Mouse (Mus musculus): ENCODE results near the gene Hmgn3. TPM values are rescaled to one million over a fixed set of nuclear protein-coding genes. Genes with fewer than 3 reads are reported as not detected.

Gene Hmgn3
- polyA plus RNA-seq, 1 experiment from 2014 or later = 18.7 TPM

DNA sequence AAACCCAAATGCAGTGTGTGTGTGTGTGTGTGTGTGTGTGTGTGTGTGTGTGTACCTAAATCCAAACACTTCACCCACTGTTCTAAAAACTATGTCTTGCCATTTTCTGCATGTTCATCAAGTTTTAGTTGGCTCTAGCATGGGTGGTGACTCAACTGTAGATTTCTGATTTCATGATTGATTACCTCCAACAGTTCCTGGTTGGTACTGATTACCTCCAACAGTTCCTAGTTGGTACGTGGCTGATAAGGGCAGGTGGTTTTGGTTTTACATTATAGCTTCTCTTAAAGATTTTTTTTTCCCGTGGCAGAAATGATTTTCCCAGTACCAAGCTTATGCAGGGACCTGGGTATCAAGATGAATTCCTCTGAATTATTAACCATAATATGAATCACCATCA lies 27.3 kb downstream of the Hmgn3 start:
- no peak for DNase-seq (ENCODE audit: low spot score)
- no peaks in the 10 kb centered on the region for H3K27me3 ChIP-seq (replicated peaks; ENCODE audit: control insufficient read depth, insufficient read depth, low read length)
- H3K27ac ChIP-seq (ENCODE audit: low read depth, low read length) = no peak overlapping the region
- ATAC-seq (replicated peaks; ENCODE audit: low FRiP score) = no peak
- H3K9ac ChIP-seq (ENCODE audit: low read depth, low read length) = no peak overlapping the region
- H3K4me1 ChIP-seq (replicated peaks; ENCODE audit: control insufficient read depth, insufficient read depth, low read length) = no peaks in the 10 kb centered on the region
- WGBS = 45% methylated on average over 2 of the region's 2 CpGs
- H3K4me2 ChIP-seq = no peak overlapping the region
- H3K9me3 ChIP-seq (ENCODE audit: control insufficient read depth, low read length) = no peaks in the 10 kb centered on the region
- H3K36me3 ChIP-seq (ENCODE audit: control insufficient read depth, insufficient read depth, low read length) = no peaks in the 10 kb centered on the region
- no peak overlapping the region for H3K4me3 ChIP-seq (ENCODE audit: low read depth, low read length)

DNA sequence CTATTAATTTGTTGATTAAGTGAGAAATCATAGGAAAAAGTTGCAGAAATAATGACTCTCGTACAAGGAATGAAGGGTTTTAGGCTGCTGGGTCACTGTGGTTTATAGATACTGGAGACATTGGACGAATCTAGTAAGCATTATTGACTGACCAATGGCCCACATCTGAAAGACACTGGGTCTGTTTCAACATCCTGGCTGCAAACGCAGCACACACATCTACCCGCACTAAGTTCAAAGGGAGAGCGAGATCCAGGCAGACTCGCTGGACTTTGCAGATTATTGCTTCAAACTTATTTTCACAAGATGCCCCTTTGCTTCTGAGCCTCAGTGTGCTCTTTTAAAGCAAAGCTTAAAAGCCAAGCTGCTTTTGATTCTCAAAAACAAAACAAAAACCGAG lies 29.0 kb downstream of the Hmgn3 start:
- no peaks in the 10 kb centered on the region for H3K36me3 ChIP-seq (ENCODE audit: control insufficient read depth, insufficient read depth, low read length)
- WGBS = 78% methylated on average over 7 of the region's 7 CpGs
- ATAC-seq (replicated peaks; ENCODE audit: low FRiP score) = no peak
- H3K9ac ChIP-seq (ENCODE audit: low read depth, low read length) = no peak overlapping the region
- no peaks in the 10 kb centered on the region for H3K9me3 ChIP-seq (ENCODE audit: control insufficient read depth, low read length)
- no peaks in the 10 kb centered on the region for H3K4me1 ChIP-seq (replicated peaks; ENCODE audit: control insufficient read depth, insufficient read depth, low read length)
- H3K4me3 ChIP-seq (ENCODE audit: low read depth, low read length) = no peak overlapping the region
- H3K4me2 ChIP-seq = no peak overlapping the region
- no peak for DNase-seq (ENCODE audit: low spot score)
- H3K27ac ChIP-seq (ENCODE audit: low read depth, low read length) = no peak overlapping the region
- H3K27me3 ChIP-seq (replicated peaks; ENCODE audit: control insufficient read depth, insufficient read depth, low read length) = no peaks in the 10 kb centered on the region

DNA sequence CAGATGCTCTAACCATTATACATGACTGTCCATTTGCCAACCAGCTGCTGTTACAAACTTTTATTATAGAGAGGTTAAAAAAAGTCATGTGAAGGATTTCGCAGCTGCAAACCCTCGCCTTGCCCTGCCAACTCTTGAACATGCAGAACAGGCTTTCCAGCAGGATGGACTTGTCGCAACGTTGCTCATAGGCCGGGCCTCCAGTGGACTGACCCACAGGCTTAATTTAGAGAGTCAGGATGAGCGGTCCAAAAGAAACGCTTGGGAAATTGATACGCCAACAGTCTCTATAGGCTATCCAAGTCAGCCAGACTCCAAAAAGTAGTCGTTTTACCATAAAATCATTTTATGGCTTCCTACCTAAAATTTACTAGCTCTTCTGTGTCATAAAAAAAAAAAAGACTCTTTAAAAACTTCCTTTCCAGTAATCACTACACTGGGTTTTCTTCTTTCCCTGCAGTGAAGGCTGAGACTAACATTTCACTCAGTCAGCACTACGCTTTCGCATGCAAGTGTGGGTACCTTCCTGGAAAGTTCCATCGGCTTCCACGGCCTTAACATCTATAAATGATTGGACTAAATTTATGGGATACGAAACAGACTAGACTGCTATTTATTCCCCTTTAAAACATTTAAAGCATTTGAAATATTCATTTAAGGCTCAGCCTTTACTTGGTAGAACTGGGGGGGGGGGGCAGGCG lies 29.6 kb downstream of the Hmgn3 start:
- 89% methylated on average over 15 of the region's 15 CpGs for WGBS
- no peak overlapping the region for H3K4me2 ChIP-seq
- no peak for DNase-seq (ENCODE audit: low spot score)
- H3K4me1 ChIP-seq (replicated peaks; ENCODE audit: control insufficient read depth, insufficient read depth, low read length) = no peaks in the 10 kb centered on the region
- H3K9ac ChIP-seq (ENCODE audit: low read depth, low read length) = no peak overlapping the region
- no peaks in the 10 kb centered on the region for H3K27me3 ChIP-seq (replicated peaks; ENCODE audit: control insufficient read depth, insufficient read depth, low read length)
- no peaks in the 10 kb centered on the region for H3K9me3 ChIP-seq (ENCODE audit: control insufficient read depth, low read length)
- ATAC-seq (replicated peaks; ENCODE audit: low FRiP score) = no peak
- H3K27ac ChIP-seq (ENCODE audit: low read depth, low read length) = no peak overlapping the region
- H3K36me3 ChIP-seq (ENCODE audit: control insufficient read depth, insufficient read depth, low read length) = no peaks in the 10 kb centered on the region
- H3K4me3 ChIP-seq (ENCODE audit: low read depth, low read length) = no peak overlapping the region

DNA sequence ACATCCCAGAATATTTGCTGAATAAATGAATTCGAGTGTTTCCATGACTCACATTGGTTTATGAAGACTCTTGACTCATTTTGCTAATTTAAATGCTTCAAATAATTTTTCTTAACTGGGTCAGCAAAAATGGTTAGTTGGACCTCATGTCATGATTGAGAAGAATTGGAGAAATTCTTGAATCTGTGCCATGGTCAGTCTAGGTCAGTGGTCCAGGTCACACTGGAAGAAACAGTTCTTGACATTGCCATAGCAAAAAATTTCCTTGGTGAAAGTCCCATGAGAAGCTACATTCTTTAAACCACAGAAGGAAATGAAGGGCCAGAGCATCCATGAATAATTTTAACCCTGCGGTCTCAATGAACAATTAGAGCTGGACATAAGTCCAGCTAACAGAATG lies 30.8 kb downstream of the Hmgn3 start:
- Histone ChIP-seq H3K27ac (ENCODE audit: low read depth, low read length) (no peak overlapping the region), H3K9ac (ENCODE audit: low read depth, low read length) (no peak overlapping the region), H3K36me3 (ENCODE audit: control insufficient read depth, insufficient read depth, low read length) (no peaks in the 10 kb centered on the region), H3K4me2 (no peak overlapping the region), H3K9me3 (ENCODE audit: control insufficient read depth, low read length) (no peaks in the 10 kb centered on the region), H3K27me3 (replicated peaks; ENCODE audit: control insufficient read depth, insufficient read depth, low read length) (no peaks in the 10 kb centered on the region), H3K4me3 (ENCODE audit: low read depth, low read length) (no peak overlapping the region), H3K4me1 (replicated peaks; ENCODE audit: control insufficient read depth, insufficient read depth, low read length) (no peaks in the 10 kb centered on the region)
- 81% methylated on average over 2 of the region's 2 CpGs for WGBS
- DNase-seq (ENCODE audit: low spot score) (no peak), ATAC-seq (replicated peaks; ENCODE audit: low FRiP score) (no peak)

DNA sequence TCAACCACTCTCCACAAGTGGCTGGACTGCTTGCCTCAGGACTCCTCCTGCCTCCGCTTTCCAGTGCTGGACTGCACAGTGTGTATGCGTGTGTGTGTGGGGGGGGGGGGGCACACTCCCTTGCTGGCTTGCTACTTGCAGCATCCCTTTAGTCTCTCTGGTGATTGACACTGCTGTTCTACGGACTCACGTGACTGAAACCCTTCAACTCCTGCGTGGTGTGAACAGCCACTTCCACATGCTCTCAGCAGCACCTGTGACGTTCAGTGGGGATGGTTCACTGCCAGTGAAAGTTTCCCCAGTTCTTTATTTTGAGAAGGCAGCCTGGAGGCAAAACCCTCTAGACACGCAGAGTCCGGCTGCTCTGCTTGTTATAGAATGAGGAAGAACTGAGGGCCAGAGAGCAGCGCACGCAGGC lies 32.7 kb downstream of the Hmgn3 start:
- H3K36me3 ChIP-seq (ENCODE audit: control insufficient read depth, insufficient read depth, low read length) = no peaks in the 10 kb centered on the region
- WGBS = 81% methylated on average over 10 of the region's 10 CpGs
- no peak overlapping the region for H3K4me2 ChIP-seq
- H3K9ac ChIP-seq (ENCODE audit: low read depth, low read length) = no peak overlapping the region
- no peak overlapping the region for H3K4me3 ChIP-seq (ENCODE audit: low read depth, low read length)
- H3K27me3 ChIP-seq (replicated peaks; ENCODE audit: control insufficient read depth, insufficient read depth, low read length) = no peaks in the 10 kb centered on the region
- ATAC-seq (replicated peaks; ENCODE audit: low FRiP score) = 0 out of 2 replicates have a peak, but pooled peaks have one; percentile 39
- no peaks in the 10 kb centered on the region for H3K9me3 ChIP-seq (ENCODE audit: control insufficient read depth, low read length)
- DNase-seq (ENCODE audit: low spot score) = no peak
- H3K4me1 ChIP-seq (replicated peaks; ENCODE audit: control insufficient read depth, insufficient read depth, low read length) = no peaks in the 10 kb centered on the region
- H3K27ac ChIP-seq (ENCODE audit: low read depth, low read length) = no peak overlapping the region

DNA sequence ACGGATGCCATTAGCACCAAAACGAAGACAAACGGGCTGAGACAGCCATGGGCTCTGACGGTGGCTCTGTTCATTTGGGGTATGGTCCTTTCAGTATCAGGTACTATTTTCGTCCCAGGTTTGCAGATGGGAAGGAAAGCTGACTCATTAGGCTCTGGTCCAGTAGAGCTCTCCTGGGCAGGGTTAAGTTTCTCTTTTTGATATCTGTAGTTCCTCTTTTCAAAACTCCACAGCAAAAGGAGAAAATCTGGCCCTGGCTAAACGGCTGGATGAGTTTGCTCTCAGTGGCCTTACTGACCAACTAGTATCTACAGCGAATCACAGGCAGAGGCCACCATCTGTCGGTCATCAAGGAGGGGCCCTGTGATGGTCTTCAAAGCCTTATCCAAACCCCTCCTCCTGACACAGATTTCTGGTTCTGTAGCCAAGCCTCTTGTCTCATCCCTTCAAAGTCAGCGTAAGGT lies 34.1 kb downstream of the Hmgn3 start:
- ATAC-seq (replicated peaks; ENCODE audit: low FRiP score) (no peak), DNase-seq (ENCODE audit: low spot score) (no peak)
- 51% methylated on average over 9 of the region's 9 CpGs for WGBS
- H3K27me3 ChIP-seq (replicated peaks; ENCODE audit: control insufficient read depth, insufficient read depth, low read length) = no peaks in the 10 kb centered on the region
- no peak overlapping the region for H3K27ac ChIP-seq (ENCODE audit: low read depth, low read length)
- no peak overlapping the region for H3K4me2 ChIP-seq
- no peaks in the 10 kb centered on the region for H3K4me1 ChIP-seq (replicated peaks; ENCODE audit: control insufficient read depth, insufficient read depth, low read length)
- no peak overlapping the region for H3K4me3 ChIP-seq (ENCODE audit: low read depth, low read length)
- no peak overlapping the region for H3K9ac ChIP-seq (ENCODE audit: low read depth, low read length)
- no peaks in the 10 kb centered on the region for H3K9me3 ChIP-seq (ENCODE audit: control insufficient read depth, low read length)
- no peaks in the 10 kb centered on the region for H3K36me3 ChIP-seq (ENCODE audit: control insufficient read depth, insufficient read depth, low read length)

DNA sequence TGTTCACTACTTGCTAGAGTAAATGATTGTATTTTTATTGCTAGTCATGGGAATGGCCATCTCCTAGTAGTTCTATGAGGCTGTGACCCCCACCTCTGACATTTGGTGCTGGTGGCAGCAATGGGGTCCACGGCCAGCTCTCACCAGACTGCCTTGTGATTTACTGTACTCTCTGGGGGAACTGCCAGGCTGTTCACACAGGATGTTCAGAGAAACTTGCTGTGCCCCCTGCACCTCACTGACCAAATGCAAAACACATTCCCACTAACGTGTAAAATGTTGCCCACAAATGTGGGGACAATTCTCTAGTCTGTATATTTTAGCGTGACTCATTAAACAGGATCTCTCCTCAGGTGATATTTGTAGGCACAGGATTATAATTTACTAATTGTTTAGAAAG lies 34.7 kb downstream of the Hmgn3 start:
- no peaks in the 10 kb centered on the region for H3K4me1 ChIP-seq (replicated peaks; ENCODE audit: control insufficient read depth, insufficient read depth, low read length)
- H3K4me3 ChIP-seq (ENCODE audit: low read depth, low read length) = no peak overlapping the region
- DNase-seq (ENCODE audit: low spot score) (no peak), ATAC-seq (replicated peaks; ENCODE audit: low FRiP score) (no peak)
- 75% methylated on average over 3 of the region's 3 CpGs for WGBS
- H3K27me3 ChIP-seq (replicated peaks; ENCODE audit: control insufficient read depth, insufficient read depth, low read length) = no peaks in the 10 kb centered on the region
- H3K9ac ChIP-seq (ENCODE audit: low read depth, low read length) = no peak overlapping the region
- H3K4me2 ChIP-seq = no peak overlapping the region
- no peak overlapping the region for H3K27ac ChIP-seq (ENCODE audit: low read depth, low read length)
- H3K36me3 ChIP-seq (ENCODE audit: control insufficient read depth, insufficient read depth, low read length) = no peaks in the 10 kb centered on the region
- H3K9me3 ChIP-seq (ENCODE audit: control insufficient read depth, low read length) = no peaks in the 10 kb centered on the region

DNA sequence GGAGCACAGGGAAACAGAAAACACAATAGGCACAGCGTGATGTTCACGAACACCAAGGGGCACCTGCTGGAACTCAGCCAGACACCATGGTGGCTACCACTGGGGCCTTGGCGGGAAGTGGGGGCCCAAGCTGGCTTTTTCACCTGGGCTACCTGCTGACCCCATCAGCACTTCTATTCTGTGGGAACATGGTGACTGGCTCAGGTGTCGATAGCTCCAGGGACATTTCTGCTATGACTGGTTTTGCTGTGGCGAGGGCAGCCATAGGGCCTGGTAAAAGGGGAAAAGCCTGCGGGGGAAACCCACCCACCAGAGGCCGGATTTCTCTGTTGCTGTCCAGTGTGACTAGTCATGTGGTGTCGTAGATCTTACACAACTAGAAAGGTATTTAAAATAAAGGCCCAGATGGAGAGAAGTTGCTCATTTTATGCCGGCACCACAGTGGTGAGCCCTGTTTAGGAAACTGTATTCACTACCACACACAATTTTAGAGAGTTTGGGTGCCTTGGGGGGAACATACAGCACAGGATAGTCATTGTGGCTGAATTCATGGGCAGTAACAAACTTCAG lies 35.3 kb downstream of the Hmgn3 start:
- DNase-seq (ENCODE audit: low spot score) (no peak), ATAC-seq (replicated peaks; ENCODE audit: low FRiP score) (no peak)
- Histone ChIP-seq H3K4me3 (ENCODE audit: low read depth, low read length) (no peak overlapping the region), H3K27me3 (replicated peaks; ENCODE audit: control insufficient read depth, insufficient read depth, low read length) (no peaks in the 10 kb centered on the region), H3K36me3 (ENCODE audit: control insufficient read depth, insufficient read depth, low read length) (no peaks in the 10 kb centered on the region), H3K4me1 (replicated peaks; ENCODE audit: control insufficient read depth, insufficient read depth, low read length) (no peaks in the 10 kb centered on the region), H3K4me2 (no peak overlapping the region), H3K9ac (ENCODE audit: low read depth, low read length) (no peak overlapping the region), H3K27ac (ENCODE audit: low read depth, low read length) (no peak overlapping the region), H3K9me3 (ENCODE audit: control insufficient read depth, low read length) (no peaks in the 10 kb centered on the region)
- WGBS = 78% methylated on average over 9 of the region's 9 CpGs
